Mouse (Mus musculus): ENCODE data around the gene Klf8. TPM values are rescaled to one million over a fixed set of nuclear protein-coding genes. Genes with fewer than 3 reads are reported as not detected.

Gene Klf8
- 1 to 10 TPM; 3.2 to 6.9 TPM for total RNA-seq (2023)

DNA sequence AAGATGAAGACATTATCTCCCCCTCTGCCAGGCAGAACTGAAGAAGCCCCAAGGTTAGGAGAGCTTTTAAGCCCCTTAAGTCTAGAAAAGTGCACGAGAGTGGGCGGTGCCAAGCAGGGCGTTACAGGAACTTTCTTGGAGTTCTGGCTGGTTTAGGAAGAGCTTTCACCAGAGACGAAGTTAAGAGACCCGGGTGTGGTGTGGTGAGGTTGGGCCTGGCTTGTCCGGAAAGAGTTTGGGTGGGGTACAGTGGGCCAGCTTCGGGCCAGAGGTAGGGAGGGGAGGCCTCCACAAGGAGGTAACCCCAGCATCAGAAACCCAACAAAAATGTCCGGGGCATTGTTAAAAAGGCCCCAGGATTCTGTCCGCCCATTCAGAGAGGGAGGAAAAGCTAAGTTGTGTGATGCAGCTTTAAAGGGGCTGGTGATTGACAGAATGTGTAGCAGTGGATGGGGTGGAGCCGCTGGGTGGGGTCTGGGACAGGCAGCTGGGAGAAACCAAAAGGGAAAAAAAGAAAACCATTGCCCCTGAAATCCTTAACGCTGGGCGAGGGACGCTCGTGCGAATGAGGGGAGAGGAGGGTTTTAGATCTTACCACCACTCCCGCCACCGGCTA lies at the start of gene Klf8:
TSS of gene Klf8 (plus strand) at position 163 of the 616 bp plus-strand sequence.

Other genes starting within 250 kb of the Klf8 start
- under 1 TPM in 1 of 2 experiments, not detected in 1; 0.49 TPM for gene Usp51, start 231.0 kb upstream of the Klf8 start, total RNA-seq (2023)
- under 1 TPM in 1 of 2 experiments, not detected in 1; 0.38 TPM for gene Mageh1, start 199.9 kb upstream of the Klf8 start, total RNA-seq (2023)
- gene Foxr2, start 118.7 kb upstream of the Klf8 start, total RNA-seq (2023): not detected
- 10 to 100 TPM; 10.9 to 13.8 TPM for gene Rragb, start 97.5 kb upstream of the Klf8 start, total RNA-seq (2023)

All from B cell, adult 67 days (primary cell).